Mouse (Mus musculus) cortical plate, adult 2 months (tissue): ENCODE results near the gene Stx6.

Source experiments
- CTCF ChIP-seq: fragments of 200-500 bp; IDR thresholded peaks from 2 replicates; pipeline ENCODE4 v1.5.1; 2011; ENCODE audit warnings: mild to moderate bottlenecking, control low read depth, low read length; ENCODE audit not compliant: insufficient read depth; ENCODE audit errors: extremely low read depth
- POLR2A ChIP-seq: fragments of 200-500 bp; IDR thresholded peaks from 2 replicates; pipeline ENCODE4 v1.6.1; 2011; ENCODE audit warnings: mild to moderate bottlenecking, low read length, control low read depth; ENCODE audit not compliant: insufficient read depth; ENCODE audit errors: extremely low read depth

GRCm38 (mm10) chr1:155222101-155222669 lies 63.7 kb downstream of the Stx6 start:
- TF ChIP-seq POLR2A = no peak
- no peak for TF ChIP-seq CTCF
